Mouse (Mus musculus) Patski (cell line): ENCODE results near the gene Mecp2. TPM values are rescaled to one million over a fixed set of nuclear protein-coding genes. Genes with fewer than 3 reads are reported as not detected.

Experiments used
- ATAC-seq: fragments of 100-300 bp; one replicate; pipeline ENCODE4 v1.8.0; 2021
- CTCF ChIA-PET: fragments of 350-600 bp; sonication (Branson Sonifier 250); formaldehyde crosslinking; loops from one replicate; lab custom pipeline; 2022; ENCODE audit warnings: inconsistent platforms; lab: Charles Lee
- POLR2A ChIA-PET: fragments of 350-600 bp; sonication (Branson Sonifier 250); formaldehyde crosslinking; loops from one replicate; lab custom pipeline; 2022; ENCODE audit warnings: antibody characterized with exemption, inconsistent platforms; lab: Charles Lee
- DNase-seq: peaks from one replicate; pipeline ENCODE4 v3.0.0-alpha.2; 2011; ENCODE audit warnings: low read depth, low spot score
- H3K27me3 ChIP-seq: fragments of 371-371 bp; one replicate; pipeline ENCODE4 v1.5.1; 2021
- CTCF ChIP-seq: fragments of 100-300 bp; IDR thresholded peaks from one replicate; pipeline ENCODE4 v1.5.1; 2021
- in situ Hi-C: fragments of 300-500 bp; cut with MboI; formaldehyde crosslinking; loops from 3 replicates; pipeline ENCODE4 v1.11.1; 2018; ENCODE audit warnings: low pct_unique_long_range_greater_than_20kb, mixed read lengths
- polyA plus RNA-seq: library from polyadenylated mRNA; unstranded; gene quantifications from one replicate; pipeline ENCODE4 v1.2.3, GENCODE M21; 2021

The Mecp2 gene
- polyA plus RNA-seq, 1 experiment from 2014 or later, result 24.5 TPM

DNA sequence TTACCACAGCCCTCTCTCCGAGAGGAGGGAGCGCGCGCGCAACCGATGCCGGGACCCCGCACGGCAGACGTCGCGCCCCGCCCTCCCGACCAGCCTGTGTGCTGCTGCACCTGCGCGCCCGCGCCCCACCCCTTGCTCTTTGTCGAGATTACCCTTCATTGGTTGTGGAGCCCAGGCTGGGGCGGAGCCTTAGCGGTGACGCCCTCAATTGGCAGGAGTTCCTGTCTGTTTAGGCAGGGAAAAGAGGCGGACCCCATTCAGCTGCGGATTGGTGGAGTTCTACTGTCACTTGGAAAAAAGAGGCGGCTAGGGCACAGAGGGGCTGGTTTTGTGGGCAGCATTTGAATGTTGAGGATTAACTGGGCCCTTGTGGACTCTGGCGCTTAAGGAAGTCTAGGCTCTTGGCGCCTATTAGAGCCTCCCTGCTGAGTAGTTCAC lies 49.5 kb downstream of the Mecp2 start:
- ChIA-PET POLR2A (no interaction called here), CTCF (no interaction called here)
- DNase-seq (peak; percentile 87), ATAC-seq (peak; percentile 98)
- no peak for TF ChIP-seq CTCF
- peaks cover 22% of the 10 kb centered on the region for H3K27me3 ChIP-seq
- in situ Hi-C loops, result no loop called here

DNA sequence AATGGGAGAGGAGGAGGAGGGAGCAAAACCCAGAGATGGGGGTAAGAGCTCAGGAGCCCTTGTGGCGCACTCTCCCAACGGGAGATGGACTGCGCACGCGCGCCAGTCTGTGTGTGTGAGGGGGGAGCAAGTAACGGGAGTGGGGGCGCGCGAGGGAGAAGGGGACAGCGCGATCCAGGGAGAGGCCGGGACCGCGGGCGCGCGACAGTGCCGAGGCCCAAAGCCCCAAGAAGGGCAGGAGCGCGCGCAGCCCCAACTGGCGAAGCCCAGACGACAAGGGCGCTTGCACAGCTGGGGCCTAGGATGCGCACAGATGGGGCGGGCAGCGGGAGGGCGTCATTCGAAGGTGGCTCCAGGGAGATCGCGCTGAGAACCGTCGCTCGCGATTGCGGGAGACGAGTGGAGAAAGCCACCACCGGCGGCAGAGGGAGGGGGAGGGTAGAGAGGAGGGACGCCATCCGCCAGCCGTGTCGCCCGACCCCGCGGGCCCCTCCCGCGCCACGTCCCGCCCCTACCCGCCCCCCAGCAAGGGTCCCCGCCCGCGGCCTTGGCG lies 50.1 kb downstream of the Mecp2 start:
- peak; percentile 28 for ATAC-seq
- CTCF ChIA-PET, result no interaction called here
- H3K27me3 ChIP-seq, result peaks cover 18% of the 10 kb centered on the region
- in situ Hi-C loops, result loop anchor here (5.0 kb wide), 1 partner anchor 118 kb away; the partner anchor contains the start of gene Hcfc1
- POLR2A ChIA-PET, result interaction anchor here (0.9 kb wide), 1 partner anchor 14 kb away, joined by 3 read pairs; no protein-coding TSS in a partner anchor
- DNase-seq, result peak; percentile 17
- TF ChIP-seq CTCF, result no peak

DNA sequence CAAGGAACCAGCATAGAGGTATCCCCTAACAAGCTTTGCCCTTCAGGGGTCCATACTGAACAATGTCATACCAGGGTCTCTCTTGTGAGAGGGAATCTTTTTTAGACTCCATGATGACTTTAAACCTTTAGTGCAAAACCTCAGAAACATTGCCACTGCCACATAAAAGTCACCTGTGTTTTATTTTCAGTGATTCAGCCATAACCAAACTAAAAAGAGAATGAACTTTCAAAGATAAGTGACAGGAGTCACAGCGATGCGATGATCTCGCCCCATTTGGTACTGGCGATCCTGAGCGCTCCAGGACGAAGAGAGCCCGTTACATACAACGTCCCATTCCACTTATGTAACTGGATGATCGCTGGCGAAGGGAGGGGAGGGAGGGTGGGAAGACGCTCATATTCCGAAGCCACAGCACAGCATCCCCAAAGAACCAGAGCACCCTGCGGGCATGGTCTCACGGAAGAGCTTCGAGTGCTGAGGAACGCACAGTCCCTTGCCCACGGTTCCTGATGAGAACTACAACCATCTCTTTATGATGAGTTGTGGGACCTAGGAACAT lies 50.8 kb downstream of the Mecp2 start:
- no peak for ATAC-seq
- DNase-seq, result no peak
- H3K27me3 ChIP-seq, result peaks cover 18% of the 10 kb centered on the region
- POLR2A ChIA-PET, result interaction anchor here (0.9 kb wide), 1 partner anchor 13 kb away, joined by 3 read pairs; no protein-coding TSS in a partner anchor
- no peak for TF ChIP-seq CTCF
- CTCF ChIA-PET, result no interaction called here
- in situ Hi-C loops, result loop anchor here (5.0 kb wide), 1 partner anchor 117 kb away; the partner anchor contains the start of gene Hcfc1

DNA sequence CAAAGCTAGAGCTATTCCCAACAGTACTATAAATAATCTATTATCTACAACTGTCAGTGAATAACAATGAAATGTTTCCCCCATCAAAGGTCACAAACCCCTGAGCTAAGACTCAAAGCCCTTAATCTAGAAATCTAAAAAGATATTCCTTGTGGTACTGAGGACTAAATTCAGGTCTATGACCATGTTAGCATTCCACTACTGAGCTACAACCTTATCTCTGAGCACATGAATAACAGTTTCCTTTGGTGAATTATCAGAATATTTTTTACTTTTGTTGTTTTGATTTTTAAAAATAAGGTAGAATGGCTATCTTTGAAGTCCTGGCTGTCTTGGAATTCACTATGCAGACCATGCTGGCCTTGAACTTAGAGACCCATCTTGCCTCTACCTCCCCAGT lies 64.4 kb downstream of the Mecp2 start:
- ATAC-seq, result no peak
- in situ Hi-C loops, result no loop called here
- ChIA-PET CTCF (interaction anchor here (0.9 to 2.0 kb wide), 3 partner anchors 26 to 102 kb away, joined by 3 to 4 read pairs (median 3); partner anchors contain the start of gene Irak1), POLR2A (interaction anchor here (0.6 to 1.0 kb wide), 2 partner anchors 14 to 24 kb away, joined by 3 to 5 read pairs; no protein-coding TSS in a partner anchor)
- H3K27me3 ChIP-seq, result peaks cover 38% of the 10 kb centered on the region
- no peak for TF ChIP-seq CTCF
- no peak for DNase-seq

DNA sequence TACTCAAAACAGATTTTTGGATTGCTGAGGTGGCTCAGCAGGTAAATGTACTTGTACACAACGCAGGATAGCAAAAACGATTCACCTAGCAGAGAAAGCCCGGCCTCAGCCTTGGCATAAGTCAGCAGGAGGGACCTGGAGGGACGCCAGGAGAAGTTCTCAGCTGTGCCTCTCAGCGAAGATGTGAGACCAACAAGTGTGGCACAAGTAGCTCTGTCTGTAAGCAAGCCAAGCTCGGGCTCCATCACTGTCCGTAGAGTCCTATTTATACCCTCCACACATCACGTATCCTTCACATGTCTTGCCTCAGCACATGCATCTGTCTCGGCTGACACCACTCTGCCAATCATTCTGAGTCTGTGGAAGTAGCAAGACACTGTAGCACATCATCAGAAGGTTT lies 67.3 kb downstream of the Mecp2 start:
- ChIA-PET CTCF (no interaction called here), POLR2A (no interaction called here)
- DNase-seq, result no peak
- in situ Hi-C loops, result no loop called here
- TF ChIP-seq CTCF, result no peak
- ATAC-seq, result no peak
- peaks cover 43% of the 10 kb centered on the region for H3K27me3 ChIP-seq

DNA sequence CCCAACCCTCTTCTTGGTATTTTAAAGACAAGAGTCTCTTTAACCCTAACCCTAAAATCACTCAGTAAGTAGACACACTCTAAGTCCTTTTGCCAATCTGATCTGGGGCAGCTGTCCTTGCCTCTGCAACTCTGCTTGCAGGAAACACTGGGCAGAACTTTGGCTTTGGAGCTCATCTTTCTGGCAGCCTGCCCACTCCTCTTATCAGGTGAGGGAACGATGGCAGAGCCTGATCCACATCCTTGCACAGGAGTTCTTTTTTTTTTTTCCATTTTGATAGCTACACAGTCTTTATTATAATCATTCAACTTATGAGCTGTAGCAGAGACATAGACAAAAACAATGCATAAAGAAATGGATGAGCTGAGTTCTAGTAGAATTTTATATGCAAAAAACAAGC lies 90.1 kb downstream of the Mecp2 start:
- DNase-seq (no peak), ATAC-seq (no peak)
- ChIA-PET POLR2A (no interaction called here), CTCF (interaction anchor here (0.7 to 1.5 kb wide), 4 partner anchors 11 to 41 kb away, joined by 3 to 4 read pairs (median 3); no protein-coding TSS in a partner anchor)
- in situ Hi-C loops, result no loop called here
- peaks cover 12% of the 10 kb centered on the region for H3K27me3 ChIP-seq
- TF ChIP-seq CTCF, result no peak

DNA sequence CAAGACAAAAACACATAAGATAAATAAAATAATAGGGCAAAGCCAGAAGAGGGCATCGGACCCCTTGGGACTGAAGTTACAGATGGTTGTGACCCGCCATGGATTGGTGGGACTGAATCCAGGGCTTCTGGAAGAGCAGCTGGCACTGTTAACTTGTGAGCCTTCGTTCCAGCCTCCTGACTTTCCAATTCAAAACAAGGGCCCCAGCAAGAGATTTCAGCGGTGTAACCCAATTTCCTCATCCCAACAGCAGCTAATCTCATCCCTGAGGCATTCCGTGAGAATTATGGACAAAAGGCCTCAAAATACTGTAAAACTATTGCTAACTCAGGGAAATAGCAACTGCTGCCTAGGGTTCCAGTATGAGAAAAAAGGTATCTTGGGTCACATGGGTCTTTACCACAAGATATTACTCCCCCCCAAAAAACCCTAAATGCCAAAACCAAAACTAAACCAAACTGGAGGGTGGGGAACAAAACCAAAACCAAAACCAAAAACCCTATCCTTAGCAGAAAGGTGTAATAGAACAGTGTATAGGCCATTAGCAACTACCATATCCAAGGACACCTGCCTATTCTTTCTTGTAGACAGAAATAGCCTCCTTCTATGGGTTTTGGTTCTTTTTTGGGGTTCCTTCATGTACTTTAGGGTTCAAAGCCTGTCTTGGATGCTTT lies 97.3 kb downstream of the Mecp2 start:
- in situ Hi-C loops, result no loop called here
- TF ChIP-seq CTCF, result no peak
- ChIA-PET POLR2A (no interaction called here), CTCF (interaction anchor here (1.4 kb wide), 1 partner anchor 14 kb away, joined by 3 read pairs; no protein-coding TSS in a partner anchor)
- ATAC-seq (no peak), DNase-seq (no peak)
- H3K27me3 ChIP-seq, result peaks cover 12% of the 10 kb centered on the region

DNA sequence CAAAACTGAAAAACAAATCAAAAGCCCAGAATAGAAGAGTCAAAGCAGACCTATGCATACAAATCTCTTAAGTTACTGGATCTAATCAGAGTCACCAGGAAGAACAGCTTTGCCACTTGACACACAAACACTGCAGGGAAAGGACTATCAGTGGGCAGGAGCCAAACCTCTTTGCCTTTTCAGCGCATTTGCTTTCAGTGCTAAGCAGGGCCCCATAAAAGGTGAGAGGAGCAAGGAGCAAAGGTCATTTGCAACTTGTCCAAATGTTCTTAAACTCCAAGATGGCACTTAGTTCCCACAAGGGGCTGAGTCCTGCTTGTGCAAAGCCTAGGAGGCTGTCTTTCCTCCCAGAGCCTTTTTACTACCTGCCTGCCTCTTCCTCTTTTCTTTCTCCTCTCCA lies 105.2 kb downstream of the Mecp2 start:
- ATAC-seq, result no peak
- peaks cover 12% of the 10 kb centered on the region for H3K27me3 ChIP-seq
- no peak for TF ChIP-seq CTCF
- ChIA-PET CTCF (no interaction called here), POLR2A (no interaction called here)
- in situ Hi-C loops, result loop anchor here (10.0 kb wide), 1 partner anchor 385 kb away; no protein-coding TSS in a partner anchor
- DNase-seq, result no peak

DNA sequence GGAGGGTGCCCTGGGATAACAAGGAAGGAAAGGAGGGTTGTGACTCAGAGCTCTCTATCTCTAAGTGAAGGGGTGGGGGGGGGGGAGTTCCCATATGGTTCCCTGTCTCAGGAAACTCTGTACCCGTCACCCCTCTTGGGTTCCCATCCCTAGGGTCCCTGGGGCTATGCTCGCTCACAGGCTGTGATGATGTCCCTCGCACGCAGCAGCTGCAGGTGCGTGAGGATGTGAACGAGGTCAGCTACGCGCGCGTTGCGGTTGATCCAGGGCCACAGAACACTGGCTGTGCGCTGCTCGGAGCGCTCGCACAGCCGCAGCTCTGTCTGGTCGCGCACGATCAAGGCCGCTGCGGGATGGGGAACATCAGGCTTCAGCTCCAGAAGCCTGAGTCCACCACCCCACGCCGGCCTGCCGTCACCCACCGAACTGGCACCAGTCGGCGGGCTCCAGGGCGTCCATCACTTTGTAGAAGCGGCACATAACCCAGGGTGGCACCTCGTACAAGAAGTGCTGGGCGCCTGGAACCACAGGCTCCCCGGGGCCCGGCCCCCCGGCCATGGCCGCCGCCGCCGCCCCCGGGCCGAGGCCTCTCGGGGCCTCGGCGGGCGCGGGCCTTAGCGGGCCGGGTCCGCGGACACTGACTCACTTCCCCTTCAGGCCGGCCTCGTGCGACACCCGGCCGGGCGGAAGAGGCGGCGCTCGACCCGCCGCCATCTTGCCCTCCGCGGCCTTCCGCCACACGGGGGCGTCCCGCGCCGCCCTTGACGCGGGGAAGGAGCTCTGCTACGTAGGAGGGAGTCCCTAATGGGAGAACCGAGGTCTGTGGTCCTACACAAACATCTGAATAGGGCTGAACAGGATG lies 111.7 kb downstream of the Mecp2 start, which contains the start of gene Irak1:
Irak1 (minus strand) TSS at position 731 of the 862 bp plus-strand sequence.
- peaks cover 3% of the 10 kb centered on the region for H3K27me3 ChIP-seq

More for the DNA sequence above, 111.7 kb downstream of the Mecp2 start, which contains the start of gene Irak1:
- no peak for TF ChIP-seq CTCF
- CTCF ChIA-PET, result interaction anchor here (1.0 to 2.6 kb wide), 8 partner anchors 9 to 54 kb away, joined by 3 to 10 read pairs (median 3); no protein-coding TSS in a partner anchor
- POLR2A ChIA-PET, result interaction anchor here (0.6 to 1.4 kb wide), 5 partner anchors 8 to 109 kb away, joined by 3 to 5 read pairs (median 4); partner anchors contain the start of gene Hcfc1
- no peak for DNase-seq
- ATAC-seq, result peak; percentile 90
- in situ Hi-C loops, result loop anchor here (5.0 to 10.0 kb wide), 2 partner anchors 56 to 391 kb away; partner anchors contain the start of gene Hcfc1
